Mouse (Mus musculus): ENCODE measurements around the gene Eif2b3.

GRCm38 (mm10) chr4:117107813-117108523 is 88.8 kb downstream of the Eif2b3 start:
- TF ChIP-seq CTCF (IDR thresholded peaks at IDR 0.05; ENCODE audit: low read depth): no peak
- no peak for TF ChIP-seq EP300 (optimal IDR thresholded peaks at IDR 0.05)
